Mouse (Mus musculus): ENCODE results near the gene Ush2a.

Gene Ush2a

GRCm38 (mm10) chr1:188387820-188388471 lies 126.1 kb downstream of the Ush2a start:
- peak; percentile 9 for DNase-seq

DNA sequence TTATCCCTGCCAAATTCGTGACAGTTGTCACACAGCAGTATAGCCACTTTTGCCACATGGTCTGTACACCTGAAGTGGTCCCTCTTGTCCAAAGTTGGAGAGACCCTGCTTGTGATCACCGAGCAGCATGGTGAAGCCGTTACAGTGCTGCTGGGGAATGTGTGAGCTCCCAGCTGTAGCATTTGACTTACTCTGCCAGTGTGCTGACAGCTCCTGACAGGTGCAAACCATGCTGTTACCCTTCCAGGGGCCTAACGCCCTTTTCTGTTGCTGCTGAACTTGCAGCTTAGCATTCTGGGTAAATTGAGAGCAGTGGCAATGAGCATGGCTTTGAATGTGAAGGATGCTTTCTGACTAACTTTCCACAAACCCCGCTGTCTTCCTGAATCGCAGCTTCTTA lies 128.3 kb downstream of the Ush2a start:
- DNase-seq = peak; percentile 12

- DNase-seq = no peak
Measured at GRCm38 (mm10) chr1:188407176-188407575, 145.4 kb downstream of the Ush2a start.

- DNase-seq = no peak
Measured at GRCm38 (mm10) chr1:188407613-188408386, 146.0 kb downstream of the Ush2a start.

GRCm38 (mm10) chr1:188410547-188410946 lies 148.7 kb downstream of the Ush2a start:
- DNase-seq = no peak

DNA sequence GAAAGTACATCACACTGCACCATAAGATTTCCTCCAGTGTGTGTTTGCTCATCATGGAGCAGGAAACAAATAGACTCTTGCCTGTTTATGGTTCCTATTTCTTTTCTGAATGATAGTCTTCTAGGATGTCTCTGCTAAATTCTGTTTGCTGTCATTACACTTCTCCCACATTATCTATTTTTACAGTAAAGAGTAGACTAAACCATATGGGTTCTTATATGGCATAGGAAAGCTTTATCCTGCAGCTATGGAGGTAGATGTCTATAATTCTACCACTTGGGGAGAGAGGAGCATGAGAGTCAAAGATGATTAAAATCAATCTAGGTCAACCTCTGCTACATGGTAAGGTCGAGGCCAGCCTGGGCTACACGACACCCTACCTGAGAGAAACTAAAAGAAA lies 158.7 kb downstream of the Ush2a start:
- DNase-seq = no peak

- no peak for DNase-seq
Measured at GRCm38 (mm10) chr1:188428172-188428571, 166.3 kb downstream of the Ush2a start.

- DNase-seq = no peak
Measured at GRCm38 (mm10) chr1:188430689-188431088, 168.9 kb downstream of the Ush2a start.

DNA sequence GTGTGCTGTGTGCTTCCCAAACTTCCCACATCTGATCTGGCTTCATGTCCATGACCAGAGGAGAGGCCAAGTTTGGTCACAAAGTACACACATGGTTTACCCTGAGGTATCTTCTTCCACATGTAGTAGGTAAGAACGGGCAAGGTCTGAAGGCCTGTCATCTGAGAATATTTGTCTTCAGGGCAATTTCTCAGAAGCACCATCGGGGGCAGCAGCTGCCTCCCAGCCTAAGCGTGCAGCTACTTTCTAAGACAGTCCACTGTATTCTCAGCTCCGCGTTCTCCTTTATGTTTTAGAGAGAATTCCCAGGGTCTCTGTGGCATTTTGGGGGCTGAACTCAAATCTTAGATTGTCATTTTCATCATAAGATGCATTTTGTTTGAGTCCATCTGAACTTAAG lies 186.1 kb downstream of the Ush2a start:
- no peak for DNase-seq

DNA sequence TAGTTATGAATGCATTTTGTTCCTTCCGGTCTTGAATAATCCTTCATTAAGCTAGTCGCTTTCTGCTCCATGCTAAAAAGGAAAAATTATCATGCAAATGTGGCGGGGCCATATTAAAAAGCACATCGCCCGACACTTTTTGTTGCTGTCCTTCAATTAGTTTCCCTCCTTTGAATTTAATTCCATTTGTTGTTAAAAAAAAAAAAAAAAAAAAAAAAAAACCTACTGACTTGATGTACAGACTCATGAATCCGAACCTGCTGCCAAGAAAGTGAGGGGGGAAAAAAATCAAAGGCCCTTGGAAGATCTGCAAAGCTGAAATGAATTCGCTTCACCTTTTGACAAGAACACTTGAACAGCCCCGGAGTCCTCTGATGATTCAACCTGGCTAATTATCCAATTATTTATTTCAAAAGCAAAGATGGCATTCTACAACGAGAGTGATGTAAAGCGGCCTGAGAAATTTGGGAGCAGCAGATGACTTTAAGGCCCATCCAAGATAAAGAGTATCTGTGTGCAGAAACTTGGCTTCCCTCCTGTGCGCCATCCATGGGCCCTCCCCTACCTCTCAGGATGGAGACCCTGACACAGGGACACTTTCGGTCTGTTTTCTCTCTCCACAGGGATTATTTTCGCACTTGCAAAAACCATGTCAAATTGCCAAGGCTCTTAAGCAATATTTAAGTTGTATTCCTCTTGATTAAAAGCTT lies 194.8 kb downstream of the Ush2a start:
- peak; percentile 29 for DNase-seq

DNA sequence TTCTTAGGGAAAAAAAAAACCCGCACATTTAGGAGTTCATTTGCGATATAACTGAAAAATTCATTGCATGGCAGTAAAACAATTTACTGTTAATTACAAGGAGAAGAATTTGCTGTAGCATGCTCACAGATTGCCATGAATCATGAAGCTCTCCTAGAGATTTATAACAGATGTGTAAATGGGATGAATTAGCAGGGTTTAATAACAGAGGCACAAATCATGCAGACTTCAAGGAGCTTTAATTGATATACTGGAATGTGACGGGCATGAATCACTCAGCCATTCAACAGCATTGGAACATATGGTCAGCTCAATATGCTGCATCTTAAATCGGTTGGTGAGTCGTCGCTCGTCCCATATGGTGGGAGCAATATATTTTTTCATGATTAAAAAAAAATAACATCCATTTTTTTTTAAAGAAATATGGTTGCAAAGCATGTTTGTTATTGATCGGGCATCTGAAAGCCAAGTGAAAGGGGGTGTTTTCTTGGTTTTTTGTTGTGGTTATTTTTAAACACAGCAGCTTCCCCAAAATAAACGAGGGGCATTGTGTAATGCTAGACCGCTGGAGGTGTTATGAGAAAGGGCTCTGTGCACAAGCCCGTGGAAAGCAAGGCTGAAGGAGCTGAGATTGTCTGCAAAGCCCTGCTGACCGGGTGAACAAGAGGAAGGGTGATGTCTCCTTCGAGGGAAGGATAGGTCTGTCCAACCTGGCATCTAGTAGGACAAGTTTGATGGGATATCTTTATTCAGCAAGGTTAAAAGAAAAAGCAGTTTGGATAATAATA lies 195.6 kb downstream of the Ush2a start:
- DNase-seq = peak; percentile 24

GRCm38 (mm10) chr1:188461203-188461602 lies 199.4 kb downstream of the Ush2a start:
- no peak for DNase-seq

- no peak for DNase-seq
Measured at GRCm38 (mm10) chr1:188464653-188465052, 202.8 kb downstream of the Ush2a start.

DNA sequence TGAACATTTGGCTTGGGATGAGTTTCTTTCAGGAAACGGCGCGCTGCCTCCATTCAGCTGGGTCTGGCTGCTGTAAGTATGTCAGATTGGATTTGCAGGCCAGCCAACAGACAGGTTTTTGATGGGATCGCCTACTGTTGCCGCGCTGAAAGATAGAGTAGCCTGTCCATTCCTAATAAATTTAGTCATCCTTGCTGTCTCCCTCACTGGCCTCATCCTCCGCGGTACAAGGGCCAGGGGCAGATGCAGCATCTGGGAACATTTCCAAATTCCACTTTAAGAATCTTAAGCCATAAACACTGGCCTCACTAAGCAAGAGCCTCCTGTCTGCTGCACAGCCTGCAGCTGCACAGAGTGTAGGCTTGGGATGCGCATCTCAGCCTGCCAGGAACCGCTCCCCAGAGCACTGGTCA lies 206.6 kb downstream of the Ush2a start:
- DNase-seq = no peak

- DNase-seq = no peak
Measured at GRCm38 (mm10) chr1:188504958-188505357, 243.1 kb downstream of the Ush2a start.

DNA sequence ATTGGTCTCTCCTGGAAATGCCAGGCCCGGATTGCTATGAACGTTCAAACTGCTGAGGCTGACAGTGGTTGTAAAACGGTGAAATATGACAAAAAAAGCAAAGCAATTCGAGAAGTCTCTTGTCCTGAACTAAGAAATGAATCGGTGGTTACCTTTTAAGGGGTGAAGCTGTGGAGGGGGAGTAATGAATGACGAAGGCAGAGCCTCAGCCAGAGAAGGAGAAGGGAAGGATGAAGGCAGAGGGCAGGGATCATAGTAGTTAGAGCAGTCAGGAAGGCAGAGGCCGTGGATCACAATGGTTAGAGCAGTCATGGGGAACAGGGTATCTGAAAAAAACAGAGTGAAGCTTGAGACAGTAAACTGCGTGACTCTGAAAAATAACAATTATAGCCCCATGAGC lies 257.0 kb downstream of the Ush2a start:
- DNase-seq = no peak

- no peak for DNase-seq
Measured at GRCm38 (mm10) chr1:188527451-188527850, 265.6 kb downstream of the Ush2a start.

- DNase-seq = no peak
Measured at GRCm38 (mm10) chr1:188529606-188530131, 267.8 kb downstream of the Ush2a start.

DNA sequence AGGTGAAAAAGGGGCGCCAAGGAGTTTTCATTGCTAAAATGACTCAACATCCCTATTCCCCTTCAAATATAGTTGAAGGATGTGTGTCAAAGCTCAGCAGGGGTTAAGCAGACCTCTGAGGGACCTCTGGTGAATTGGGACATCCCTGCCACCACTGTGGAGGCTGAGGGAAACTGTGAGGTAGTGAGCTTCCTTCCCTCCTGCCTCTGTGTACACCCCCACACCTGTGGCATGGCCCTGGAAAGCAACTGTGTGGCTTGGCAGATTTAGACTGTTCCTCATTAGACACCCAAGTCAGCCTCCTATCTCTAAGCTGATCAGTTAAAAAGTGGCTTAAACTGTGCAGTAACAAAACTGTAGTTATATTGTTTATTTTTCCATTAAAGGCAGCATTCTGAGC lies 275.2 kb downstream of the Ush2a start:
- no peak for DNase-seq

- DNase-seq = no peak
Measured at GRCm38 (mm10) chr1:188539621-188540020, 277.8 kb downstream of the Ush2a start.

GRCm38 (mm10) chr1:188541492-188541891 lies 279.7 kb downstream of the Ush2a start:
- DNase-seq = no peak

DNA sequence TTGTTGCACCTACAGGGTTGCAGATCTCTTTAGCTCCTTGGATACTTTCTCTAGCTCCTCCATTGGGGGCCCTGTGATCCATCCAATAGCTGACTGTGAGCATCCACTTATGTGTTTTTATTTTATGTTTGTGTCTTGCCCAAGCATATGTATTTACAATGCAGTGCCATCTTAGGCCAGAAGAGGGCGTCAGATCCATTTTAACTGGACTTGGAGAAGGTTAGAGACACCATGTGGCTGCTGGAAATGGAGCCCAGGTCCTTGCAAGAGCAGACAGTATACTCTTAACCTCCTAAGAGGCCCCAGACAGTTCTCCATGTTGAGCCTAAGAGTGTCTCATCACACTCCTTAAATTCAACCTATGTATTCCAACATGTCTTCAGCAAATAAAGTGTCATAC lies 281.5 kb downstream of the Ush2a start:
- DNase-seq = no peak

GRCm38 (mm10) chr1:188549686-188550085 lies 287.9 kb downstream of the Ush2a start:
- no peak for DNase-seq
